Mouse (Mus musculus) sigmoid colon, adult 10 weeks (tissue): Measurements from ENCODE around the gene Prdx6b. TPM values are rescaled to one million over a fixed set of nuclear protein-coding genes. Genes with fewer than 3 reads are reported as not detected.

Source experiments
- polyA plus RNA-seq: library from polyadenylated mRNA; stranded (reverse); fragments of 350-450 nt; fragmentation: Illumina TruSeq; extraction: RNeasy Lipid Tissue Mini Kit (QIAGEN cat#74804); gene quantifications from one replicate; pipeline ENCODE4 v1.2.3, GENCODE M21; 2014; ENCODE audit warnings: low read depth, low replicate concordance

The Prdx6b gene
- not detected for polyA plus RNA-seq

DNA sequence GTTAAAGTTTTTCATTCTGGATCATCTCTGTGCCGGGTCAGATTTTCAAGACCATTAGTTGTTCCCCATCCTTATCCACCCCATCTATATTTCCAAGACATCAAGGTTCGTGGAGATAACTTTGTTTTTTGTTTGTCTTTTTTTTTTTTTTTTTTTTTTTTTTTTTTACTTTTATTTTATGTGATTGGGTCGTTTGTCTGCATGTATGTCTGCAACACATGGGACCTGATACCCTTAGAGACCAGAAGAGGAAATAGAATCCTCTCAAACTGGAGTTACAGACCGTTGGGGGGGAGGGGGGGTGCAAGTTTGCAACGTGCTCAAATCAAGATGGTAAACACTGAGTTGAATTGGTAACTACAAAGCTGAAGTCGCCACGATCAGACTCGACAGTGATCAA is at the start of gene Prdx6b:
Gene Prdx6b (plus strand): TSS at position 301 of the 400 bp plus-strand sequence.

DNA sequence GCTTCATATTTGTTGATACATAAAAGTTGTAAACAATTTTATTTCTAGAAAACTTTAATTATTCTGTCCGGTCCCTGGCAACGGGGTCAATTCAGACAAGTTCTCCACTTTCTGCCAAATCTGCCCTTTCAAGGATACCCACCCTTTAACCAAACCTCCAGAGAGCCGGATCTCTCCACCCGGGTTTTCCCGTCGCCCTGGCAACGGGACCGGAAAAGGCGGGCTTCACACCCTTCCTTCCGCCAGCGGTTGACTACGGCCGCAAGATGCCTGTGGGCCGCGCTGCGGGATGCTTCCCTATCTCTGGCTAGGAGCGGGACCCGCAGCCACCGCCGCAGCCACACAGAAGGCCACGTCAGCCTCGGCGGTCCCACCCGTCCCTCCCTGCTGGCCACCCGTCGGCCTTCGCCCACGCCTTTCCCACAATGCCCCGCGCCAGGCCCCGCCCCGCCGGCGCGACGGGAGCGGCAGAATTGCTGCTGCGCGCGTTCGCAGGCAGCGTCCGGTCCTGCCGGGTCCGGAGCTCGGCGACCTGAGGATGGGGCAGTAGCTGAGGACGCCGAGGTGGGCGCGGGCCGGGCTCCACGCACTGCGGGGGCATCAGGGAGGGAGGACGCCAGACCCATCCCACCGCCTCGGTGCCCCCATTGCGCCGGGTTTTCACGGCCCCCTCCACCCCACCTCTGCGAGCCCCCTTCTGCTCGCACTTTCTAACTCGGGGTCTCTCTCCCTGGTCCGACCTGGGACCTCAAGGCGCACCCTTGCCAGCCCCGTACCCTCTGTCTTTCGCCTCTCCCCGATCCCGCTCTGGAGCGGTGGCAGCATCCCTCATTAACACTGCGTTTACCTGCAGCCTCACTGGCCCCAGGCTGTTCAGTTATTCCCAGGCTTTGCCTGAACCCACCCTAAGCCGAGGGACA is 23.2 kb downstream of the Prdx6b start, which contains the start of gene Dnajc10:
Gene Dnajc10 (plus strand): TSS at position 225 of the 920 bp plus-strand sequence.

Other genes starting within 250 kb of the Prdx6b start
- gene Pde1a, start 163.0 kb upstream of the Prdx6b start, polyA plus RNA-seq: 17.3 TPM
- 348 TPM for gene Dnajc10, start 23.0 kb downstream of the Prdx6b start, polyA plus RNA-seq
- 9.9 TPM for gene Frzb, start 155.2 kb downstream of the Prdx6b start, polyA plus RNA-seq